Mouse (Mus musculus): Measurements from ENCODE around the gene Zfp991.
"Not testable (repeated sequence)": the region's sequence is repeated elsewhere in the genome, so short reads cannot be mapped to it uniquely, and the experiment has no call there.

Gene Zfp991

GRCm38 (mm10) chr4:147131837-147132459 lies at the start of gene Zfp991:
Gene Zfp991, plus strand, starts transcription at chr4:147132038.
- not testable (repeated sequence) for DNase-seq (ENCODE audit: low spot score)

GRCm38 (mm10) chr4:147095641-147096040 lies 36.2 kb upstream of the Zfp991 start:
- DNase-seq (ENCODE audit: low spot score): not testable (repeated sequence)

- DNase-seq (ENCODE audit: low spot score): not testable (repeated sequence)
Measured at GRCm38 (mm10) chr4:147101666-147102626, 29.9 kb upstream of the Zfp991 start.

DNA sequence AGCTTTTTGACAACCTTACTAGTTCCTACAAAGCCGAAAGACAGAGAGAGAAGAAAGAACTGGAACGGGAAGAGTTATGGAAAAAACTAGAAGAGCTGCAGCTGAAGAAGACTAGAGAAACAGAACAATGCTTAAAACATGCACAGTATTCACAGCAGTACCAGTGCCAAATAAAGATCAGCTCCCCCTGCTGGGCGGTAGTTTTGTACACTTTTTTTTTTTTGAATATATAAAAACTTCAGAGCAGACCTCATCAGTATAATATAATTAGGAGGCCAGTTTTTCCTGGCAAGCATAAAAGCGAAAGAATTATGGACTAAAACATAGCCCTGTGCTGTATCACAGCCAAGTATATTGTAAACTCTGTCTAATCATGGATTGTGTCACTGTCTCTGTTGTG lies 28.0 kb upstream of the Zfp991 start:
- not testable (repeated sequence) for DNase-seq (ENCODE audit: low spot score)

GRCm38 (mm10) chr4:147117839-147118238 lies 14.0 kb upstream of the Zfp991 start:
- not testable (repeated sequence) for DNase-seq (ENCODE audit: low spot score)

DNA sequence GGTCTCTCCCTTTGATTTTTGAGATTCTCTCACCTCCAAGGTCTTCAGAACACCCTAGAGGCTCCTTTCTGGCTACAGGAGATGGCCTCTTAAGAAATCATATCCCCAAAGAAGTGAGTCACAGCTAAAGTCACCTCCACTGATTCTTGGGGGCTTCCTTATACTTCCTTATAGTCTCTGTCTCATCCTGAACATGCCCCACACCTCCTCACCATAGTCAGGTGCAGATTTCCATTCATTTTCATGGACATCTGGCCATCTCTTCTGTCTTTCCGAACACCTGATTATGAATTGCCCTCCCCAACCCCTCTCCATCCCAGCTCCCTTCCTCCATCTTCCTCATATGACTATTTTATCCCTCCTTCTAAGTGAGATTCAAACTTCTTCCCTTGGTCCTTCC lies 9.6 kb upstream of the Zfp991 start:
- DNase-seq (ENCODE audit: low spot score): not testable (repeated sequence)

DNA sequence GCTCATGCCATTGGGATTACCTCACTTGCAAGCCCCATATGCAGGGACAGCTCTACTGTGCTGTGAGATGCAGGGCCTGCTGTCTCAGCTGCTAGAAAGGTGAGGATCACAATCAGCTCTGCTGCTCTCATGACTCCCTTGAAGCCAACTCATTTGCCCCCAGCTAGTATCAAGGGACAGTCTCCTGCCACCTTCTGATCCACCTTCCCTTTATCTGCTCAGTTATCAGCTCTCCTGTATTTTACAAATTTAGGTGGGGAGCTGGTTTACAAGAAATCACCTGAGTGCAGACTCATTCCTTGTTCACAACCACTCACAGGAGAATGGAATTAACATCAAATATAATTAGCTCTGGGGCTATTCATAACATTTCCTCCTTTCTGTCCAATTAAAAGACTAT lies 8.0 kb upstream of the Zfp991 start:
- not testable (repeated sequence) for DNase-seq (ENCODE audit: low spot score)

DNA sequence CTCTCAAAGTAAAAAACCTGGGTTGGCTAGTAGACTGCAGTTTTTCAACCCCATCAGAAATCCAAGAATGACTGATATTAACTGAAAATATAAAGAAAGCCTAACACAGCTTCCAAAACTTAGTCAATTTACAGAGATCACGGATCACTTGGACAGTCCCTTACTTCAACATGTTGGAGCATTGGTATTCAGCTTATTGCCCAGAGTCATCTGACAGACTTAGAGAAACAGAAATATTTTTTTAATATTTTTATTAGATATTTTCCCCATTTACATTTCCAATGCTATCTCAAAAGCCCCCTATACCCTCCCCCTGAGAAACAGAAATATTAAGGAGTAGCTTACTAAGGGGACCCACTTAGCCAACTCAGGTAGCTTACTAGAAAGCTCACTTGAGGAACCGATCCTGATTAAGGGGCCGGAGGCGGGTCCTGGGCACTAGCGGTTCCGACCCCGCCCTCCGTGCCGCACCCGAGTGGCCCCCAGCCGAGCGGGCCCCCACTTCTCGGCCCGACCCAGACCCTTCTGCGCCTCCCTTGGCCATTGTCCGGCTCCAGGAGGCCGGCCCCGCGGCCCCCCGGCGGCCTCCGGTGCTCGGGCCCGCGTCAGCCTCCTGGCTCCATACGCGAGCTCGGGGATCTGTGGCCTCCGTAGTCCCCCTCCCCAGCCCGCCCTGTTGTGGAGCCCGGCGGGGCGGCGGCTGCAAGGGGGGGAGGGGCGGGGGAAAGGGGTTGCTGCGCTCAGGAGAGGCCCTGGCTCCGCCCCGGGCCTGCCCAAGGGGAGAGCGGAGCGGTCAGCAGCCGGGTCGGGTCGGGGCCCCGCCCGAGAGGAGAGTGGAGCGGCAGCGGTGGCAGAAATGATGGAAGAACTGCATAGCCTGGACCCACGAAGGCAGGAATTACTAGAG lies 7.2 kb upstream of the Zfp991 start:
- DNase-seq (ENCODE audit: low spot score): not testable (repeated sequence)

- DNase-seq (ENCODE audit: low spot score): not testable (repeated sequence)
Measured at GRCm38 (mm10) chr4:147125326-147125725, 6.5 kb upstream of the Zfp991 start.

DNA sequence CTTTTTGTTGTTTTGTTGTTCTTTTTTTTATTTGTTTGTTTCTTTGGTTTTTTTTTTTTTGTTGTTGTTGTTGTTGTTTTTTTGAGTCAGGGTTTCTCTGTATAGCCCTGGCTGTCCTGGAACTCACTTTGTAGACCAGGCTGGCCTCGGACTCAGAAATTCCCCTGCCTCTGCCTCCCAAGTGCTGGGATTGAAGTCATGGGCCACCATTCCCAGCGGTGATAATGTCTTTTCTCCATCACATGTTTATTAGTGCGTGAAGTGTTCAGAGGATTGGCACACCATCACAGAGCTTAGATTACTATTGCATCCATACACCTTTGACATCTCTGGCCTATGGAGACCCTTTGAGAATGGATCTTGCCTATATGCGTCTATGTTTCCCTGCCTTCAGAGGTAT lies 6.0 kb upstream of the Zfp991 start:
- DNase-seq (ENCODE audit: low spot score): not testable (repeated sequence)

DNA sequence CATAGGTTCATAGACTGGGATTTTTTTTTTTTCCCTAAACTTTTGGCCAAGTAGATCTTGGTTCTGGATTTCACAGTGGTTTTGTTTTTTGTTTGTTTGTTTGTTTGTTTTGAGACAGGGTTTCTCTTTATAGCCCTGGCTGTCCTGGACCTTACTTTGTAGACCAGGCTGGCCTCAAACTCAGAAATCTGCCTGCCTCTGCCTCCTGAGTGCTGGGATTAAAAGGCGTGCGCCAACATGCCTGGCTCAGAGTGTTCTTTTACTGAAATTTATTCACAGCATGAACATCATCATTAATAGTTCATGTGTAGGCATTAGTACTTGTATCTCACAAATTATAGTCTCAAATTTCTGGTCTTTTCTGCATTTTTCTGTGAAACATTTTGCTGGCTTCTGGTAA lies 5.4 kb upstream of the Zfp991 start:
- not testable (repeated sequence) for DNase-seq (ENCODE audit: low spot score)

- not testable (repeated sequence) for DNase-seq (ENCODE audit: low spot score)
Measured at GRCm38 (mm10) chr4:147127137-147127536, 4.7 kb upstream of the Zfp991 start.

GRCm38 (mm10) chr4:147128152-147128551 lies 3.7 kb upstream of the Zfp991 start:
- not testable (repeated sequence) for DNase-seq (ENCODE audit: low spot score)

DNA sequence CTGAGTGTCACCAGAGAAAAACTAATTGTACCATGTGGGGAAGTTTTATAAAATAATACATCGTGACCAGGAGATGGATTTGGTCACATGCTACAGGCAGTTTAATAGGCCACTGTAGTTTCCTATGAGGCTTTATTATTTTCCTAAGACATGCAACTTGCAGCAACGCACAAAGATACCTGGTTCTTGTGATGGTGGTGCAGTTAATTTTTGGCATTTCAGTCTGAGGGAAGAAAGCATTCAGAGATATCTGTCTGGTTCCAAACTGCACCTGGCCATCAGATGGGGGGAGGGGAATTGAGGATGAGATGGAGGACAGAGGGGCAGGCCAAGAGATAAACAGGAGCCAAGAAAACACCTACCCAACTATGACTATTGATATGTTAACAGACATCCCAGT lies 1.8 kb downstream of the Zfp991 start:
- DNase-seq (ENCODE audit: low spot score): not testable (repeated sequence)

GRCm38 (mm10) chr4:147141757-147142156 lies 9.9 kb downstream of the Zfp991 start:
- not testable (repeated sequence) for DNase-seq (ENCODE audit: low spot score)

DNA sequence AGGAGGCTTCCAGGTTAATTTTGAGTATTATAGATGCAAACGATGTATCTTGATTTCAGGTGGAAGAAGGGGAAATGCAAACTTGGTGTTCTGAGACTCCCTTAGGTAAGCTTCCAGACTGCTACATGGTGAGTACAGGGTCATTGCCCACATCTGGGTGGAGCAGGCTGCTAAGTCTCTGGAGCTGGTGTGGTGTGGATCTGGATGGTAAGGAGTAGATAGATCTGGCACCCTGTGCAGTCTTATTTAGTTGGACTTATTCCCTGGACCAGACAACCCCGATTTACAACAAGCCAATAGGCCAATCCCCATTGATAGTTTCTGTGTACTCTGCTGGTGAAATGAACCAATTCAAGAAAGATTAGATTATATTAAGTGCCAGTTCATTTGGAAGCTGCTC lies 33.4 kb downstream of the Zfp991 start:
- DNase-seq (ENCODE audit: low spot score): not testable (repeated sequence)

GRCm38 (mm10) chr4:147170547-147170946 lies 38.7 kb downstream of the Zfp991 start:
- not testable (repeated sequence) for DNase-seq (ENCODE audit: low spot score)

GRCm38 (mm10) chr4:147171557-147171956 lies 39.7 kb downstream of the Zfp991 start:
- DNase-seq (ENCODE audit: low spot score): not testable (repeated sequence)

GRCm38 (mm10) chr4:147176279-147176880 lies 44.5 kb downstream of the Zfp991 start:
- DNase-seq (ENCODE audit: low spot score): not testable (repeated sequence)

GRCm38 (mm10) chr4:147181141-147181685 lies 49.4 kb downstream of the Zfp991 start:
- DNase-seq (ENCODE audit: low spot score): not testable (repeated sequence)

All from layer of hippocampus, adult 9-10 months (tissue).